Mouse (Mus musculus) CH12.LX (cell line): ENCODE results near the gene Fgfr2.

ENCODE experiments used
- CTCF ChIP-seq, 2 experiments: IDR thresholded peaks in 1 of 2; conservative IDR thresholded peaks in 1 of 2; 2 replicates each; pipeline ENCODE4 v1.5.1; 2011 to 2012; ENCODE audit warnings: low read depth in 2 of 2, low read length in 2 of 2, improper control_type of control experiment in 1 of 2, inconsistent platforms in 1 of 2, mild to moderate bottlenecking in 1 of 2, moderate library complexity in 1 of 2
- E2F4 ChIP-seq: IDR thresholded peaks from 2 replicates; pipeline ENCODE4 v1.6.1; 2011; ENCODE audit warnings: low read depth, low read length, improper control_type of control experiment; ENCODE audit not compliant: insufficient replicate concordance
- HCFC1 ChIP-seq: IDR thresholded peaks from 2 replicates; pipeline ENCODE4 v1.6.1; 2012; ENCODE audit warnings: low read depth, mild to moderate bottlenecking, inconsistent platforms, low read length, improper control_type of control experiment
- JUND ChIP-seq: conservative IDR thresholded peaks from 2 replicates; pipeline ENCODE4 v1.6.1; 2011; ENCODE audit warnings: low read depth, low read length, improper control_type of control experiment
- NELFE ChIP-seq: IDR thresholded peaks from 2 replicates; pipeline ENCODE4 v1.6.1; 2011; ENCODE audit warnings: low read depth, low read length, improper control_type of control experiment
- PAX5 ChIP-seq: IDR thresholded peaks from 2 replicates; pipeline ENCODE4 v1.6.1; 2012; ENCODE audit warnings: low read length, inconsistent platforms, mixed read lengths
- TCF12 ChIP-seq: IDR thresholded peaks from 2 replicates; pipeline ENCODE4 v1.6.1; 2014; ENCODE audit warnings: low read depth, mild to moderate bottlenecking, inconsistent platforms, low read length, improper control_type of control experiment

- TF ChIP-seq NELFE (no peak), JUND (no peak), CTCF (conservative IDR thresholded peaks at IDR 0.05 in 1 of 2, IDR thresholded peaks at IDR 0.05 in 1 of 2; ENCODE audit: low read depth in 2 of 2, low read length in 2 of 2) (no peak), E2F4 (no peak), PAX5 (no peak), HCFC1 (no peak), TCF12 (no peak)
Observed at GRCm38 (mm10) chr7:130454226-130454625, 2668.9 kb downstream of the Fgfr2 start.
